Mouse (Mus musculus) erythroblast, embryonic 14.5 days (primary cell): ENCODE measurements around the gene Tnrc6c.

Experiments used
- GATA1 ChIP-seq: IDR thresholded peaks from 2 replicates; pipeline ENCODE4 v1.6.1; 2012; ENCODE audit warnings: low read length, inconsistent platforms, mixed read lengths
- TAL1 ChIP-seq: IDR thresholded peaks from 3 replicates; pipeline ENCODE4 v1.6.1; 2012; ENCODE audit warnings: low read length, inconsistent platforms, mixed read lengths

GRCm38 (mm10) chr11:117781993-117782704, 128.1 kb downstream of the Tnrc6c start, which contains the start of the genes Tmc8 and Tmc6:
- TF ChIP-seq GATA1 (no peak), TAL1 (no peak)
